Mouse (Mus musculus): ENCODE measurements around the gene Grik1. TPM values are rescaled to one million over a fixed set of nuclear protein-coding genes. Genes with fewer than 3 reads are reported as not detected.
A peak's percentile ranks its signal among the peaks of the same experiment; 100 is the strongest.

Grik1 gene
- polyA plus RNA-seq, 1 experiment from 2014 or later = 39.0 TPM

DNA sequence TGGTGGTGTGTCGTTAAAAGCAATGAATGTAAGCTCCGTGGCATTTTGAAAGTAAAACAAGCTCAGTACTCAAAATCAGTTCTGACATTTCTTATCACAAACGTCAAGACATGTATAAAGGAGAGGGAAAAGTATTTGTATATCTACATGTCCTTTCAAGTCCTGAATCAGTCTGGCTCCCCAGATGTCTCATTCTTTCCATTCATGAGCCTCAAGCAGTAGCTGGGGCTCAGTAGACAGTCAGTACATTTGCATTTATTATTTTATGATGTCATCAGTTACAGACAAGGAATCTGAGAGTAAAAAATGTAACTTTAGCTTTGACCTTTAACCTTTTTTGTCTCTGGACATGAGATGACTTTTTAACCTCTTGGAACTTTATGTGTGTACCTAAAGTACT, 68.1 kb downstream of the Grik1 start:
- Histone ChIP-seq H3K4me2 (no peak overlapping the region), H3K36me3 (no peaks in the 10 kb centered on the region), H3K27me3 (no peaks in the 10 kb centered on the region), H3K9me3 (no peaks in the 10 kb centered on the region), H3K4me1 (replicated peaks) (no peaks in the 10 kb centered on the region), H3K4me3 (no peak overlapping the region), H3K9ac (no peak overlapping the region), H3K27ac (replicated peaks) (no peak overlapping the region)
- no peak for ATAC-seq (ENCODE audit: low FRiP score, low read depth)
- 77% methylated on average over 3 of the region's 3 CpGs for WGBS

DNA sequence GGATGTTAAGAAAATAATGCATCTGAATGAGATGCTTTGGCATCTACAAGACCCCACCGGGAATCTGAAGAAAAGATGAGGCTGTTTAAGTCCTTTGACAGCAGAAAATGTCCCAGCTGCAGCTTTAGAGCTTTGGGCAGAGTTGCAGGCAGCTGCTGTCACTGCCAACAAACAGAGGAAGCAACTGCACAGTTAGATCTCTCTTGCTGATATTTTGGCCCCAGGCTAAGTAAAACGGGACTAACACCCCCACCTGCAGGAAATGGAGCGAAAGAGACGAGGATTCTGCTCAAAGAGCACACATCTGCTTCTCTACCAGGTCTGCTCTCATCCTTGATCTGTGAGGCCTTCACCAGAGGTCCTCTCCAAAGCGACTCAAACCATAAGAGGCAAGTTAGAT, 77.5 kb downstream of the Grik1 start:
- no peaks in the 10 kb centered on the region for H3K9me3 ChIP-seq

DNA sequence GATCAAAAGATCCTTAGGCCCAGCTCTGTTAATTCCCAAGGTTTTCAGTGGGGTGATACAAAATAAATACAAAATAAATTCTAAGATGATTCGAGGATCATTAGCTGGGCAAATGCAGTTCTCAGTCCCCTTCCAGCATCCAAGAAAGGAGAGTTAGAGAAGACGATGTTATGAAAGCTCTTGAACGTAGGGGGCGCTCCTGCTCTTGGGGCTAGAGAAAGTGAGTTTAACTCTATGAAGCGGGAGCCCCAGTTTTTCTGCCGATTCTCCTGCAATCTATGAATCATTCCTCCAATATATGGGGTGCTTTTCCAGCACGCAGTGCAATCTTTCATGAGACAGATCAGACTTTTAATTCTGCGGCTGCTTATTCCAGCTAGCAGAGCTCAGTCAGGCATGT, 78.2 kb downstream of the Grik1 start:
- Histone ChIP-seq H3K4me1 (replicated peaks) (no peaks in the 10 kb centered on the region), H3K27me3 (no peaks in the 10 kb centered on the region), H3K36me3 (no peaks in the 10 kb centered on the region), H3K9ac (no peak overlapping the region), H3K27ac (replicated peaks) (no peak overlapping the region), H3K4me3 (no peak overlapping the region), H3K4me2 (no peak overlapping the region), H3K9me3 (no peaks in the 10 kb centered on the region)
- no peak for ATAC-seq (ENCODE audit: low FRiP score, low read depth)
- WGBS = 67% methylated on average over 8 of the region's 8 CpGs

More for the DNA sequence above, 77.5 kb downstream of the Grik1 start:
- no peak overlapping the region for H3K27ac ChIP-seq (replicated peaks)
- no peaks in the 10 kb centered on the region for H3K27me3 ChIP-seq
- WGBS = 70% methylated on average over 5 of the region's 5 CpGs
- H3K4me2 ChIP-seq = no peak overlapping the region
- H3K9ac ChIP-seq = no peak overlapping the region
- no peak for ATAC-seq (ENCODE audit: low FRiP score, low read depth)
- no peak overlapping the region for H3K4me3 ChIP-seq
- no peaks in the 10 kb centered on the region for H3K36me3 ChIP-seq
- no peaks in the 10 kb centered on the region for H3K4me1 ChIP-seq (replicated peaks)

DNA sequence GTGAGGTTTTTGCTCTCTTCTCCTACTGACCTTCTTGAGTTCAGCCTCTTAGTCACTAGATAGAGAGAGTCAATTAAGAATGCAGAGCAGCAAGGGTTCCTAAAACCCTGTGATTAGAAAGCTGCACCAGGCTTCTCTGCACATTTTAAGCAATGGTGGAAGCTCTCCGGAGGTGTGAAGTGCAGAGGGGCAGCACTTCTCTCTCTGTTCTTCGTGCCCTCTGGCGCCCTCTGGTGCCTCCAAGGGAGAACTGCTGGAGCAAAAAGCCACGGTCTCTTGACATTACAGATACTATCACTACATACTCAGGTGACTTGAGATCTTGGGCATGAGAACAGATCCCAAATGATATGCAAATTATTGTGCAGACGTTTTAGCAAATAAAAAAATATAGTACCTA, 85.7 kb downstream of the Grik1 start:
- WGBS = 8% methylated on average over 5 of the region's 5 CpGs
- no peak overlapping the region for H3K27ac ChIP-seq (replicated peaks)
- H3K9me3 ChIP-seq = no peaks in the 10 kb centered on the region
- H3K4me1 ChIP-seq (replicated peaks) = no peaks in the 10 kb centered on the region
- H3K4me2 ChIP-seq = no peak overlapping the region
- H3K36me3 ChIP-seq = no peaks in the 10 kb centered on the region
- H3K9ac ChIP-seq = no peak overlapping the region
- no peak overlapping the region for H3K4me3 ChIP-seq
- ATAC-seq (ENCODE audit: low FRiP score, low read depth) = peak; percentile 74; the same call in 1 of the 2 replicates
- H3K27me3 ChIP-seq = no peaks in the 10 kb centered on the region

DNA sequence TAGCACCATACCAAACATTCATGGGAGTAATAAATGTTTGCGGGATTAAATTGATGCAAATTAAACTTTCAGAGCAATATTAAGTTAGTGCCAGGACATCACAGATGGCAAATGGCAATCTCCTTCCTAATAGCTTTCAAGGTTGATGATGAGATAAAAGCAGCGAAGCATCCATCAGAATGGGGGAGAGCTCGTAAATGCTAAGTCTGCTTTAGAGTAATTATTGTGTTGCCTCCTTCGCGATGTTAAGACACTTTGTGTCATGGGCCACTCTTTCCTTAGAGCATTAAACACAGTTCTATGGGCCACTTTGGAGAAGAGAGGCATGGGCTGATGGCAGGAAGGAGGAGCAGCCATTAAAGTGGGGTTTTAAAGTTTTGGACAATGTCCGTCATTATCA, 86.1 kb downstream of the Grik1 start:
- ATAC-seq (ENCODE audit: low FRiP score, low read depth) = 0 out of 2 replicates have a peak, but pooled peaks have one; percentile 11
- H3K4me2 ChIP-seq = no peak overlapping the region
- WGBS = 76% methylated on average over 6 of the region's 6 CpGs

DNA sequence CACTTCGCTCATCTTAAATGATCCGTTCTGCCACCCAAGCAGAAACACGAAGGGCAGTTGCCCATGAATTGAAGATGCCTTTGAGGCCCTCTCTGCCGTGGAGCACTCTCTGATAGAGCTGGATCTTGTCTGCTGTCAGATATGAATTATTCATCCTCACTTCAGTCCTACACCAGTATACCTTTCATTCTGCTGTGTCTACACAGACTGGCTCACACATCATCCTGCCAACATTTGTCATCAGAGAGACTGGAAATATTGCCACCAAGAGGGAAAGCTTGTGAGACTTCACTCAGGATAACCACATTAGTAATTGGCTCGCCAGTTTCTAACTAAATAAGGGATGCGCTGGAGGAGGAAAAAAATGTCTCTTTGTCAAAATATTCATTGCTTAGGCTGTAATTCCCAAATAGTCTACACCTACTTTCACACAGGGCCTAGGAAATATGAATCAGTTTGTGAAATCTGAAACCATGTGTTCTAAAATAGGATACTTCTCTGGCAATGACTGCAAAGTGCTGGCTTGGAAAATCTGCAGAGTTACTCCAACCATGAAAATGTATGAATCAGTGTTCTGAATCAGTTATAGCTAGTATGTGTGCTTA, 102.5 kb downstream of the Grik1 start:
- WGBS = 62% methylated on average over 6 of the region's 6 CpGs
- Histone ChIP-seq H3K27ac (replicated peaks) (0 out of 2 replicates have a peak overlapping the region, but pooled peaks have one; percentile 22), H3K27me3 (no peaks in the 10 kb centered on the region), H3K9me3 (no peaks in the 10 kb centered on the region), H3K36me3 (no peaks in the 10 kb centered on the region), H3K9ac (no peak overlapping the region), H3K4me3 (no peak overlapping the region), H3K4me1 (replicated peaks) (no peaks in the 10 kb centered on the region), H3K4me2 (no peak overlapping the region)
- ATAC-seq (ENCODE audit: low FRiP score, low read depth) = no peak

More for the DNA sequence above, 86.1 kb downstream of the Grik1 start:
- Histone ChIP-seq H3K9me3 (no peaks in the 10 kb centered on the region), H3K4me1 (replicated peaks) (no peaks in the 10 kb centered on the region), H3K36me3 (no peaks in the 10 kb centered on the region), H3K27ac (replicated peaks) (no peak overlapping the region), H3K9ac (no peak overlapping the region), H3K4me3 (no peak overlapping the region), H3K27me3 (no peaks in the 10 kb centered on the region)

DNA sequence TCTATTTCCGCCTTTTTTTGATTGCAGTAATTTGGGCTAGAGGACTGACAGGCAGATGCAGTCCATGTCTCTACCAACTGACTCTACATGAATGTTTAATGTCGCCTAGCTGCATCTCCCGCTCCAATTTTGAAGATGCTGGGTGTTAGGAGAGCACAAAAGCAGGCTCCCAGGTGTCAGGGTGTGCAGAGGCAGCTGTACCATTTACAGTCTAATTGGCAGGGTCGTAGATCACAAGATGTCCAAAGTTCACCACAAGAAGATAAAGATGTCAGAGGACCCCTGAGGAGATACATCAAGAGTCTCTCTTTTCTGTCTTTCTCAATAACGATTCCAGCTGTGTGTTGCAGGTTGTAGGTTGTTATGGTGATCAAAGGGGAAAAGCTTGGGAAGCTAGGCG, 111.3 kb downstream of the Grik1 start:
- no peaks in the 10 kb centered on the region for H3K36me3 ChIP-seq
- H3K4me1 ChIP-seq (replicated peaks) = 0 out of 2 replicates have a peak, but pooled peaks cover 3% of the 10 kb centered on the region
- no peak overlapping the region for H3K27ac ChIP-seq (replicated peaks)
- no peak overlapping the region for H3K4me2 ChIP-seq
- ATAC-seq (ENCODE audit: low FRiP score, low read depth) = no peak
- H3K9ac ChIP-seq = no peak overlapping the region
- no peaks in the 10 kb centered on the region for H3K9me3 ChIP-seq
- no peaks in the 10 kb centered on the region for H3K27me3 ChIP-seq
- 50% methylated on average over 6 of the region's 6 CpGs for WGBS
- no peak overlapping the region for H3K4me3 ChIP-seq

DNA sequence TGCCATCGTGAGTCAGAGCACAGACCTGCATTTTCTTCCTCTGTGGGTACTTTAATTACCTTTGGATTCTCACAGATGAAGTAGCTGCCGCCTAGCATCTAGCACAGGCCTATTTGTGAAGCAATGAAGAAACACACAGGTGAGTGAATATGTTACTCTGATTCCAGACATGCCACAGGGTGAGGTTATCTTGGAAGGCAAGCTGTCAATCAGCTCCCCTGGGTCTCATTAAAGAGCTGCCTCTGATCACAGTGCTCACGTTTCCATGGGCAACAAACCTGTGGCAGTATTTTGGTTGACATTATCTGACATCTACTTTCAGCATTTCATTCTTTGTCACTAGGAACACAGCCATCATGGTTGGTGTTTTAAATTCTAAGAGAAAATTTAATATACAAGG, 112.7 kb downstream of the Grik1 start:
- no peak overlapping the region for H3K4me3 ChIP-seq
- no peaks in the 10 kb centered on the region for H3K27me3 ChIP-seq
- ATAC-seq (ENCODE audit: low FRiP score, low read depth) = no peak
- no peaks in the 10 kb centered on the region for H3K36me3 ChIP-seq
- H3K9me3 ChIP-seq = no peaks in the 10 kb centered on the region
- H3K4me2 ChIP-seq = no peak overlapping the region
- no peak overlapping the region for H3K9ac ChIP-seq
- H3K4me1 ChIP-seq (replicated peaks) = 0 out of 2 replicates have a peak, but pooled peaks cover 3% of the 10 kb centered on the region
- no peak overlapping the region for H3K27ac ChIP-seq (replicated peaks)
- 41% methylated on average over 3 of the region's 3 CpGs for WGBS

DNA sequence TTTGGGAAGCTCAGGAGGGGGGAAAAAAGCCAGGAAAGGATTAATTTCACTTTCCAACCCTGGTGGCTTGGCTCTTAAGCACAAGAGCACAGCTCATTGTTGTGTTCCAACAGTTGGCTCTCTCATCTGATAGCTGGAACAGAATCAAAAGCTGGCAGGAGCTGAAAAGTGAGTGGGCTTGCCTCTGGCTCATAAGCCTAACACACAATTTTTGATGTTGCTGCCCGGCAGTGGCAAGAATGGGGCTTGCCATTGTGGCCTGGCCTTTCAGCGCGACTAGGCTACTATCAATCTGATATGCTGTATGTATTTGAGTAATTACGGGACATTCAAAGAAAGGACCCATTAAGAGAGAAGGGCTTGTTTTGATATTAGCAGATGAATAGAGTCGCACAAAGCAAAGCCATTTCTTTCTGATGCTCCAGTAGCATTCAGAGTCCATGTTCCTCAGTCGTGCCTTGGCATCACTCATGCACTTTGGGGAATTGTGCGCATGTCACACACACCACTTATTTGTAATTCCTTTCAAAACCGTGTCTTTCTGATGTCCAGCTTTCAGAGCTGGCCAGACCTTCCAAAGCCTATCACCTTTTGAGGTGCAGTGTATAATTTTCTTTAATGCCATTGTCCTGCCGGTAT, 115.9 kb downstream of the Grik1 start:
- Histone ChIP-seq H3K4me2 (0 out of 2 replicates have a peak overlapping the region, but pooled peaks have one; percentile 9), H3K27me3 (no peaks in the 10 kb centered on the region), H3K27ac (replicated peaks) (0 out of 2 replicates have a peak overlapping the region, but pooled peaks have one; percentile 27), H3K4me1 (replicated peaks) (0 out of 2 replicates have a peak, but pooled peaks cover 3% of the 10 kb centered on the region), H3K9ac (no peak overlapping the region), H3K36me3 (no peaks in the 10 kb centered on the region), H3K4me3 (no peak overlapping the region), H3K9me3 (no peaks in the 10 kb centered on the region)
- 62% methylated on average over 9 of the region's 9 CpGs for WGBS
- ATAC-seq (ENCODE audit: low FRiP score, low read depth) = peak; percentile 89

DNA sequence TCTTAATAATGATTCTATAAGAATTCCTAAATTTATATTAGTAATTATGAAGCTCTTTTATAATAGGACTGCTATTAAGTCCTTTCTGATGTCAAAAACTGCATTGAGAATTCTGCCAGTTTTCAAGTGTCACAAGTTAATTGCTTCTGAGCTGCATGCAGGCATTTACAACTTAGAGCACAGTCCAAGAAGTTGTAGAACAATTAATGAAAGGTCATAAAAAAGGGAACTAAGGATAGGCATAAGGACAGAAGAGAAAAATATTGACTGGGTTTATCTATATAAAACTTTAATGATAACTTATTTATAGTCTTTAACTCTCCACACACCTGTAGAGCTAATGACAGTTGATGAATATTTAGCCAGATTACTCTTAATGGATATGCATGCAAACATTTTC, 123.5 kb downstream of the Grik1 start:
- no peaks in the 10 kb centered on the region for H3K4me1 ChIP-seq (replicated peaks)
- H3K9ac ChIP-seq = no peak overlapping the region
- H3K27me3 ChIP-seq = no peaks in the 10 kb centered on the region
- H3K4me2 ChIP-seq = no peak overlapping the region
- no peak overlapping the region for H3K27ac ChIP-seq (replicated peaks)
- no peak overlapping the region for H3K4me3 ChIP-seq
- H3K36me3 ChIP-seq = no peaks in the 10 kb centered on the region
- no peak for ATAC-seq (ENCODE audit: low FRiP score, low read depth)
- H3K9me3 ChIP-seq = no peaks in the 10 kb centered on the region

DNA sequence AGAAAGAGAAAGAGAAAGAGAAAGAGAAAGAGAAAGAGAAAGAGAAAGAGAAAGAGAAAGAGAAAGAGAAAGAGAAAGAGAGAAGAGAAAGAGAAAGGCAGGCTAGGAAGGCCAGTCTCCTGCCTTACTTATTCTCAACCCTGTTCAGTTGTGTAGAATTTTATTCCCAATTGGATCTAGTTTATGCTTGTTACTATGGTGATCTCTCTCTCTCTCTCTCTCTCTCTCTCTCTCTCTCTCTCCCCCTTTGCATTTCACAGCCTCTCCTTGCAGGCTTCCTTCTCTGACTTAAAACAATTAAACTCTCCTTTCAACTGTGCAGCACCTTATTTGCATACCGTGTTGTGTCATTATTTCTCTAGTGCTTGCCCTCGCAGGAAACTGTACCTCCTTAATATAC, 147.5 kb downstream of the Grik1 start:
- no peak overlapping the region for H3K4me3 ChIP-seq
- H3K27me3 ChIP-seq = no peaks in the 10 kb centered on the region
- ATAC-seq (ENCODE audit: low FRiP score, low read depth) = 0 out of 2 replicates have a peak, but pooled peaks have one; percentile 27
- H3K4me2 ChIP-seq = no peak overlapping the region
- no peak overlapping the region for H3K27ac ChIP-seq (replicated peaks)
- H3K9me3 ChIP-seq = no peaks in the 10 kb centered on the region
- 33% methylated on average over 2 of the region's 2 CpGs for WGBS
- no peak overlapping the region for H3K9ac ChIP-seq
- peaks cover 5% of the 10 kb centered on the region; the same call in 1 of the 2 replicates for H3K4me1 ChIP-seq (replicated peaks)
- H3K36me3 ChIP-seq = no peaks in the 10 kb centered on the region

DNA sequence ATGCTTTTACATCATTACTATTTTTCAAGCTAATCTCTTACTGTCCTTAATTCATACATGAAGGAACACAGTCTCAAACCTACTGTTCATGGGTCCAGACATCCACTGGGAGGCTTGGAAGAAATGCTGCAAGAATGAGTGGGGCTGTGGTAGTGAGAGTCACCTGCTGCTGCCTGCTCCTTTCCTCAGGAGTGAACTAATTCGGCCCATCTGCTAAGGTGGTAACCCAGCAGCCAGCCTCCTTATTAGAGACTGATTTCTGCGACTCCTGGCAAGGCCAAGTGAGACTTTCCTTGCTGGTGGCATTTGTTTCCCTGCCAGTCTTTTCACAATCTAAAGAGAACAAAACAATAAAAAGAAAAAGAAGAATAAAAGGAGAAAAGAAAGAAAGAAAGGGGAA, 147.9 kb downstream of the Grik1 start:
- H3K27ac ChIP-seq (replicated peaks) = no peak overlapping the region
- no peak for ATAC-seq (ENCODE audit: low FRiP score, low read depth)
- H3K4me1 ChIP-seq (replicated peaks) = peaks cover 5% of the 10 kb centered on the region; the same call in 1 of the 2 replicates
- no peak overlapping the region for H3K4me3 ChIP-seq
- no peak overlapping the region for H3K9ac ChIP-seq
- H3K36me3 ChIP-seq = no peaks in the 10 kb centered on the region
- WGBS = 38% methylated on average over 2 of the region's 2 CpGs
- H3K27me3 ChIP-seq = no peaks in the 10 kb centered on the region
- H3K4me2 ChIP-seq = no peak overlapping the region
- H3K9me3 ChIP-seq = no peaks in the 10 kb centered on the region

All from hindbrain, embryonic 15.5 days (tissue).